Mouse (Mus musculus) megakaryocyte, embryonic 14.5 days (primary cell): ENCODE measurements at regions not wholly inside any gene's neighbourhood (a gene's known extent, or its start where the extent isn't known, plus 50 kb on each side); places are given as distances from the start of the nearest gene placed in this dataset.
"Not testable (repeated sequence)": the region's sequence is repeated elsewhere in the genome, so short reads cannot be mapped to it uniquely, and the experiment has no call there.

Experiments
- H3K27me3 ChIP-seq: replicated peaks from 2 replicates; pipeline ENCODE3; 2012; ENCODE audit warnings: inconsistent platforms
- H3K36me3 ChIP-seq: replicated peaks from 2 replicates; pipeline ENCODE3; 2012; ENCODE audit warnings: low read length, inconsistent platforms, mixed read lengths
- H3K4me1 ChIP-seq: 2 replicates; pipeline ENCODE4 v1.6.1; 2012; ENCODE audit warnings: inconsistent platforms
- H3K4me3 ChIP-seq: replicated peaks from 2 replicates; pipeline ENCODE3; 2012; ENCODE audit warnings: moderate library complexity, mild to moderate bottlenecking, inconsistent platforms
- H3K9me3 ChIP-seq: 2 replicates; pipeline ENCODE4 v1.6.1; 2012; ENCODE audit warnings: inconsistent platforms
- FLI1 ChIP-seq: IDR thresholded peaks from 2 replicates; pipeline ENCODE4 v1.6.1; 2012; ENCODE audit warnings: low read length, inconsistent platforms, mixed read lengths
- GATA1 ChIP-seq: IDR thresholded peaks from 3 replicates; pipeline ENCODE4 v1.6.1; 2012; ENCODE audit warnings: mixed read lengths, low read length, inconsistent platforms, borderline replicate concordance

GRCm38 (mm10) chr14:58300411-58300887 lies 230.1 kb downstream of the Fgf9 start:
- no peaks in the 10 kb centered on the region for H3K4me1 ChIP-seq
- H3K4me3 ChIP-seq, result no peak overlapping the region
- no peak for TF ChIP-seq GATA1
- TF ChIP-seq FLI1, result no peak
- H3K9me3 ChIP-seq, result peaks cover 36% of the 10 kb centered on the region
- H3K27me3 ChIP-seq, result no peaks in the 10 kb centered on the region
- H3K36me3 ChIP-seq, result no peaks in the 10 kb centered on the region

GRCm38 (mm10) chr14:58286007-58286525 lies 215.7 kb downstream of the Fgf9 start:
- TF ChIP-seq GATA1, result no peak
- no peak for TF ChIP-seq FLI1
- Histone ChIP-seq H3K4me3 (no peak overlapping the region), H3K36me3 (no peaks in the 10 kb centered on the region), H3K9me3 (peaks cover 17% of the 10 kb centered on the region; the same call in 1 of the 2 replicates), H3K4me1 (no peaks in the 10 kb centered on the region), H3K27me3 (no peaks in the 10 kb centered on the region)

- Histone ChIP-seq H3K9me3 (peaks cover 27% of the 10 kb centered on the region), H3K4me1 (no peaks in the 10 kb centered on the region), H3K27me3 (no peaks in the 10 kb centered on the region), H3K36me3 (no peaks in the 10 kb centered on the region), H3K4me3 (no peak overlapping the region)
- no peak for TF ChIP-seq FLI1
- TF ChIP-seq GATA1, result no peak
Observed at GRCm38 (mm10) chr14:58282708-58283290, 212.5 kb downstream of the Fgf9 start.

GRCm38 (mm10) chr14:58282264-58282663 lies 211.9 kb downstream of the Fgf9 start:
- Histone ChIP-seq H3K4me3 (no peak overlapping the region), H3K27me3 (no peaks in the 10 kb centered on the region), H3K4me1 (no peaks in the 10 kb centered on the region), H3K9me3 (peaks cover 27% of the 10 kb centered on the region), H3K36me3 (no peaks in the 10 kb centered on the region)
- TF ChIP-seq GATA1, result no peak
- TF ChIP-seq FLI1, result no peak

GRCm38 (mm10) chr14:58274440-58274839 lies 204.1 kb downstream of the Fgf9 start:
- H3K4me3 ChIP-seq, H3K4me1 ChIP-seq, H3K36me3 ChIP-seq, H3K9me3 ChIP-seq, H3K27me3 ChIP-seq: not testable (repeated sequence)

- H3K4me3 ChIP-seq, result no peak overlapping the region
- no peaks in the 10 kb centered on the region for H3K27me3 ChIP-seq
- H3K36me3 ChIP-seq, result no peaks in the 10 kb centered on the region
- no peaks in the 10 kb centered on the region for H3K4me1 ChIP-seq
- no peak for TF ChIP-seq GATA1
- no peak for TF ChIP-seq FLI1
- H3K9me3 ChIP-seq, result peaks cover 5% of the 10 kb centered on the region; the same call in 1 of the 2 replicates
Observed at GRCm38 (mm10) chr14:58273693-58274419, 203.5 kb downstream of the Fgf9 start.

GRCm38 (mm10) chr14:58265373-58265772 lies 195.0 kb downstream of the Fgf9 start:
- Histone ChIP-seq H3K36me3 (no peaks in the 10 kb centered on the region), H3K4me1 (no peaks in the 10 kb centered on the region), H3K9me3 (peaks cover 9% of the 10 kb centered on the region; the same call in 1 of the 2 replicates), H3K27me3 (no peaks in the 10 kb centered on the region), H3K4me3 (no peak overlapping the region)
- no peak for TF ChIP-seq GATA1
- TF ChIP-seq FLI1, result no peak

- no peak for TF ChIP-seq FLI1
- no peak for TF ChIP-seq GATA1
- Histone ChIP-seq H3K4me3 (no peak overlapping the region), H3K27me3 (no peaks in the 10 kb centered on the region), H3K4me1 (no peaks in the 10 kb centered on the region), H3K36me3 (no peaks in the 10 kb centered on the region), H3K9me3 (peaks cover 16% of the 10 kb centered on the region; the same call in 1 of the 2 replicates)
Observed at GRCm38 (mm10) chr14:58264401-58264800, 194.1 kb downstream of the Fgf9 start.

- peaks cover 13% of the 10 kb centered on the region for H3K9me3 ChIP-seq
- no peak overlapping the region for H3K4me3 ChIP-seq
- H3K27me3 ChIP-seq, result no peaks in the 10 kb centered on the region
- H3K36me3 ChIP-seq, result no peaks in the 10 kb centered on the region
- TF ChIP-seq FLI1, result no peak
- no peak for TF ChIP-seq GATA1
- no peaks in the 10 kb centered on the region for H3K4me1 ChIP-seq
Observed at GRCm38 (mm10) chr14:58253369-58253968, 183.1 kb downstream of the Fgf9 start.

- H3K36me3 ChIP-seq, result no peaks in the 10 kb centered on the region
- no peak overlapping the region for H3K4me3 ChIP-seq
- no peaks in the 10 kb centered on the region for H3K27me3 ChIP-seq
- no peaks in the 10 kb centered on the region for H3K4me1 ChIP-seq
- TF ChIP-seq FLI1, result no peak
- no peak for TF ChIP-seq GATA1
- H3K9me3 ChIP-seq, result peaks cover 10% of the 10 kb centered on the region; the same call in 1 of the 2 replicates
Observed at GRCm38 (mm10) chr14:58225869-58226268, 155.5 kb downstream of the Fgf9 start.
